Mouse (Mus musculus): Measurements from ENCODE around the gene Disp3.

The Disp3 gene

DNA sequence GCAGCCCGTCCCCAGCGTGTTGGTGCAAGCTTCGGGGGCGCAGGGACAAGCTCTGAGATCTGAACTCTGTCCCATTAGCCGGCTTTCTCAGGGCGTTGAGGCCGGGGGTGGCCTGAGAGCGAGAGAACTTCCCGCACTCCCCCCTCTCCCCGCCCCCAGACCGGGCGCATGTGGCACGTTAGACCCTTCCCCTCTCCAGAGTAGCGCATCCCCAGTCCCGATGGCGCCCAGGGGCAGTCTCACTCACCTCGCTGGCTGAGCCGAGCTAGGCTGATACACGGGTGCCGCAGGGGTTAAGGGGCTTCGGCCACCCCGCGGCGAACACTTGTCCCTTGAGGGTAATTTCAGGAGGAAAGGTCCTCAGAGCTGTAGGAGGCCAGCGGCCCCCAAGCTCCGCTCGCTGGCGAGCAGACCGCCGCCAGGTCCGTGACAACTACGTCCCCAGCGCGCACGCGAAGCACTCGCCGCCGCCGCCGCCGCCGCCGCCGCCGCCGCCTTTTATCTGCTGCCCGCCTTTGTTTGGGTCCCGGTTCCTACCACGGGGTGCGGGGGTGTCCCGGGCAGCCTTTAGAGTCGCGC, at the start of gene Disp3:
Disp3 (minus strand) TSS at position 490 of the 579 bp plus-strand sequence.
- DNase-seq (ENCODE audit: low spot score in 2 of 2), result peak; percentile 26 to 31

DNA sequence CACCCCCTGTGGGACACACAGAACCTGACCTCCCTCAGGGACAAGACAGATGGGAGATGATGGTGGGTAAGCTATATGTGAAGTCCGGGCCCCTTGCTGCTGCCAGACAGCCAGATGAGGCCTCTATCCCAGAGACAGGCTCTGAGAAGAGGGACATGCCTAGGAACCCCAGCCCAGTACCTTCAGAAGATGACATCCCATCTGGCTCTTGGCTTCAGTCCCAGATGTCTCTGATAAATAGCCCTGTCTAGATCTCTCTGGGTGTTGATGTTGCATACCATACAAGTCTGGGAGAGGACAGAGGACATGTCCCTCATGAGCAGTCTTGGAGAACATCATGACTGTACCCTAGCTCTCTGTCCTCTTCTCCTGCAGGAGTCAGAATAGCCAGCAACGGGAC, 42.5 kb upstream of the Disp3 start:
- DNase-seq (ENCODE audit: low spot score in 2 of 2), result no peak

DNA sequence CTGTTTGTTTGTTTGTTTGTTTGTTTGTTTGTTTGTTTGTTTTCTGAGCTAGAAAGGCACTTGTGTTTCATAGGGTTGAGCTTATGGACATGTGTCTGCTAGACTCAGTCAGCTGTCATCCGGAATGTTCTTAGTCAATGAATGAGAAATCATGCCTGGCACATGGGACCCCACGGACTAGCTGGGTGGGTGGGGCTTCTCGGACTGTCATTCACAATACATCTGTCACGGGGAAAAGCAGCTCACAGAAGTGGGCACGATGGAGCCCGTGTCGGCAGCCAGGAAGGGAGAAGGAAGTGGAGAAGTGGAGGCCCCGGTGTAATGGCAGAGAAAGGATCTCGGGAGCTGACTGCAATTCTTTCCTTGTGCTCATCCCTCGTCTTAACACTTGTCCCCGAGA, 41.7 kb upstream of the Disp3 start:
- DNase-seq (ENCODE audit: low spot score in 2 of 2), result no peak

- DNase-seq (ENCODE audit: low spot score in 2 of 2), result no peak
These were observed 40.5 kb upstream of the Disp3 start for GRCm38 (mm10) chr4:148328237-148328636.

DNA sequence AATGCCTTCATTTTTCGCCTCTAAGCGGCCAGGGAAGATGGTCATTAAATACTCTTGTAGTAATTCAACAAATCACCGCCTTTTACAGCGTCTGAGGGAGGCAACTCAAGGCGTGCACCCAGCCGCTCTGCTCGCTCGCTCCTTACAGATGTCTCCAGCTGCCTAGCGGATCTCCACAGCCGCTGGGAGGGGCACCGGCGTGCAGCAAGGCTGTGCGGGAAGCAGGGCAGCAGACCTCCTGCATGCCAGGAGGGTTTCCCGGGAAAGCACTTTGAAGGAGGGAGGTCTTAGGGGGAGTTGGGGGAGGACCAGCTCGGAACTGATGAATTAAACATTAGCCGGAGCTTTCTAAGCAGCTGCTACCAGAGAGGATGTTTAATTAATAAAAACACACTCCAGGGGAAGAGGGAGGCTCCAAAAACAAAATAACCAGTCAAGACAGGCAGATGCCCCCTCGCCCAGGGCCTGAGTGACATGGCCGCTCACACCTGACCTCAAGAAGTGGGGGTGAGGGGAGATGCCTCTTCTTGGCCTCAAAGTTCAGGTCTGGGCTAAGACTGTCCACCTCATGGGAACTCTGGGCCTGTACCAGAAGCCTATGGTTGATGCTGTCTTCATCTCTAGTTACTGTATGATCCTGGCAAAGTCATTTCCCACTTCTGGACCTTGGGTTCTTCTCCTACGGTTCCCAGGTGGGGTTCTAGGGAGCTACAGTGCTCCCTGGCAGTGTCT, 39.7 kb upstream of the Disp3 start:
- DNase-seq (ENCODE audit: low spot score in 2 of 2), result peak; percentile 22 to 36

GRCm38 (mm10) chr4:148326791-148327190, 39.0 kb upstream of the Disp3 start:
- no peak for DNase-seq (ENCODE audit: low spot score in 2 of 2)

DNA sequence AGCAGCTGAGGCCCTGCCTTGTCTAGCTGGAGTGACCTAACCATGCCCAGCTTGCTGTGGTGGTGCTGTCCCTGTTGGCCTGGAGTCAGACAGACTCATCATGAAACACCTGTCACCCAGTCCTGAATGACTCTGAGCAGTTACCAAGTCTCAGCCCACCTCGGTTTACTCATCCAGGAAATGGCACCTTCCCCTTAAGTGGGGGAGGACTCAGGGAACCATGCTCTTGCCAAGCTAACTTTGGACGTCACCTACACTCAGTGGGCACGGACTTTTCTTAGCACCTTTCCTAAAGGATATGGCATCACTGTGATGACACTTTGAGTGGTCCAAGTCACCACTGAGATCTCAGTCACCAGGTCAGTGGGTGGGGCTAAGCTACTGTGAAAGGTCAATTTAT, 38.2 kb upstream of the Disp3 start:
- peak; percentile 20 to 29 for DNase-seq (ENCODE audit: low spot score in 2 of 2)

DNA sequence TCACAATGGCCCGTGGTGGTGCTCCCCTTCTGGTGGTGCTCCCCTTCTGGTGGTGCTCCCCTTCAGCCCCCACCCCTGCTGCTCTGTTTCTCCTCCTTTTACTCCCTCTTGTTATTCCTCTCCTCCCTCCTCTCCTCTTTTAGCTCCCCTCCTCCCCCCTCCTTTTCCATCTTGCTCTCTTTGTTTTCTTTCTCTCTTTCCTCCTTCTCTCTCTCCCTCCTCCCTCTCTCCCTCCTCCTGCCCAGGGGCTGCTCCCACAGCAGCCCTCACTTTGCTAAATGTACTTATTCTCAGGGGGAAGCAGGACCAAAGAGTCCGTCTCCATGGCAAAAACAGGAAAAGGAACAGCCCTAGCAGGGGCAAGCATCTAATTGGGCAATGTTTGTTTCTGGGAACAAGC, 37.3 kb upstream of the Disp3 start:
- no peak for DNase-seq (ENCODE audit: low spot score in 2 of 2)

DNA sequence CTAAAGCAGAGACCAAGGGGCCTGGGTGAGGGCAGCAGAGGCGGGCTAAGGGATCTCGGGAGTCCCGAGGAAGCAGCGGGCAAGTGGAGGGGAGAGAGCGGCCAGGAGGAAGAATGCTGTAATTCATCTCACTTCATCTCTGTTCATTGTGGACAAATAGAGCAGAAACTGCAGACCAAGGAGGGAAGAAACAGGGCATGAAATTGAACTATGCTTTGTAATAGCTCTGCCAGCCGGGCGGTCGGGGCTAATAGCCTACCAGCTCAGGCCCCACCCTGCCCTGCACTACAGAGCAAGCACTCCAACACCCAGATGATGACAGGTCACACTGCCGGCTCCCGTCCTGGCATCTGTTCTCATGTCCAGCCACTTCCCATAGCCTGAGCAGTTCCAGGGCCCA, 34.4 kb upstream of the Disp3 start:
- DNase-seq (ENCODE audit: low spot score in 2 of 2), result peak in 1 of 2 experiments; percentile 42

GRCm38 (mm10) chr4:148319366-148319765, 31.6 kb upstream of the Disp3 start:
- DNase-seq (ENCODE audit: low spot score in 2 of 2), result no peak

DNA sequence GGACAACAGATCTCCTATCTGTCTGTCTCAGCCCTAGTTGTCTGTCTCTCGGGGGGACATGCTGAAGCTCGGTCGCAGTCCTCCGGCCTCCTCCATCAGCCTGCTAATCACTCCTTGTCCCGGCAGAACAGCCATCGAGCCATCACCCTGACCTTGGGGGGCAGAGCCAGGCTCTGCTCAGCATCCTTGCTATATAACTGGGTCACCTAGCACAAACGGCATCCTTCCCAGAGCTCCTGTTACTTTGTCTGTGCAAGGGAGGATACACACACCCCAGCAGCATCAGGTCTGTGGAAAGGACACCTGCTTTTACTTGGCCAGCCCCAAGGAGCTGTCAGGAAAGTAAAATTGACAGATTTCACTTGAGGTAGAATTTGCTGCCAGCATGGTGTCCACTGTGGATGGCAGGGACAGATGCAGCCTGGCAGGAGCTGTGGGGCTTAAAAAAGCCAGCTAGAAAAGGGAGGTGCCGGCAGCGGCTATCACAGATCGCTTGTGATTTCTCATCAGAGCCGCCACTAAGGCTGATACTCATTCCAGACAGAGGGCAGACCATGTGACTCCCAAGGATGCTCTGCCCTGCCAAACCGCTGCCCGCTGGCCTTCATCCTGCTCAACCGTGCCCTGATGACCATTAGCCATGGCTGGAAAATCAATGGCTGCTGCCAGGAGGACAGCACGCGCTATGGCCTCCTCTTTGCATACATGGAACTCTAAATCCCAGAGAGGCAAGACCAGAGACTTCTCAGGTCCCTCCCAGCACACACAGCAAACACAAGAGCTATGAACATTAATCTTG, 27.8 kb upstream of the Disp3 start:
- DNase-seq (ENCODE audit: low spot score in 2 of 2), result no peak

GRCm38 (mm10) chr4:148314396-148314795, 26.6 kb upstream of the Disp3 start:
- DNase-seq (ENCODE audit: low spot score in 2 of 2), result peak; percentile 49 to 50

DNA sequence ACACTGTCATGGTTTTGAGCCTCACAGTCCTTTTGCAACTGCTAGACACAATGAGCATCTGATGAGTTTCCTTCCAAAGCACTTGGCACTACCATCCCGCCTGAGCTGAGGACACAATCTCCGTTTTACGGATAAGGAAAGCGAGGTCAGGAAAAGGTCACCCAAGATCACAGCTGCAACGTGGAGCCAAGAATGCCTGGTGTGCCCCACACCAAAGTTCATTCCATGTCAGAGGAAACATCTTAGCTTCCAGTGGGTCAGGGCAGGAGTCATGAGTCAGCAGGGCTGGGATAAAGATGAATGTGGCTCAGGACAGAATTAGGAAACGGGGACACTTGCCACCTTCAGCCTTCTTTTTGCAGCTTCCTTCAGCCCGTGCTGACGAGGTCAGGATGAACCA, 25.8 kb upstream of the Disp3 start:
- no peak for DNase-seq (ENCODE audit: low spot score in 2 of 2)

- no peak for DNase-seq (ENCODE audit: low spot score in 2 of 2)
These were observed 24.7 kb upstream of the Disp3 start for GRCm38 (mm10) chr4:148312296-148313116.

- no peak for DNase-seq (ENCODE audit: low spot score in 2 of 2)
These were observed 23.1 kb upstream of the Disp3 start for GRCm38 (mm10) chr4:148310845-148311244.

- DNase-seq (ENCODE audit: low spot score in 2 of 2), result no peak
These were observed 22.4 kb upstream of the Disp3 start for GRCm38 (mm10) chr4:148310126-148310525.

DNA sequence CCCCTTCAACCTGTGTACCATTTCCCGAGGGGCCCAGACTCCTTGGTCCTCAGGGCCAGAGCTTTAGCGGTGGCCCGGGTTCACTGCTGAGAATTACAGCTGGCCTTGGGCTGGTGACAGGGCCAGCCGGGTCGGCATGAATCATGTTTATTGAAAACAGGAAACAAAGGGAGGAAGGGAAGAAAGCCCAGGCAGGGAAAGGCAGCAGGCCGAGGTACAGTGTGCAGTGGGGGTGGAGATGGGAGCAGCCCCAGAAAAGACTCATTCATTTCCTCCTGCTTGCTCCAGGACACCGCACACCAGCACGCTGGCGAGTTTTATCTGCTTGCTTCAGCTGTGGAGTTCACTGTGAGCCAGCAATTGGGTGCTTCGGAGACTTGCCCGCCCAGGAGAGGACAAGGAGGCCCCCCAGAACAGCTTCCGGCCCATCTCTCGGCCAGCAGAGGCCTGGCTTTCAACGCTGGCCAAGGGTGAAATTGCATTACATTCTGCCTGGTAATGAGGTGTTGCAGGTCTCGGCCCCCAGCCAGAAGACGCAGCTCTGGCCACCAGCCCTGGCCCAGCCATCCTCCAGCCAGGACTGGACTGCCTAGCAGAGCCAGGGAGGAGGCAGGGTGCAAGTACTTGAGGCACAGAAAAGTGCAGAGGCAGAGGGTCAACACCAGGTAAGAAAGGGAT, 18.8 kb upstream of the Disp3 start:
- peak in 1 of 2 experiments; percentile 43 for DNase-seq (ENCODE audit: low spot score in 2 of 2)

- peak in 1 of 2 experiments; percentile 45 for DNase-seq (ENCODE audit: low spot score in 2 of 2)
These were observed 11.0 kb upstream of the Disp3 start for GRCm38 (mm10) chr4:148298720-148299119.

GRCm38 (mm10) chr4:148297640-148298039, 9.9 kb upstream of the Disp3 start:
- DNase-seq (ENCODE audit: low spot score in 2 of 2), result peak; percentile 56 to 64

DNA sequence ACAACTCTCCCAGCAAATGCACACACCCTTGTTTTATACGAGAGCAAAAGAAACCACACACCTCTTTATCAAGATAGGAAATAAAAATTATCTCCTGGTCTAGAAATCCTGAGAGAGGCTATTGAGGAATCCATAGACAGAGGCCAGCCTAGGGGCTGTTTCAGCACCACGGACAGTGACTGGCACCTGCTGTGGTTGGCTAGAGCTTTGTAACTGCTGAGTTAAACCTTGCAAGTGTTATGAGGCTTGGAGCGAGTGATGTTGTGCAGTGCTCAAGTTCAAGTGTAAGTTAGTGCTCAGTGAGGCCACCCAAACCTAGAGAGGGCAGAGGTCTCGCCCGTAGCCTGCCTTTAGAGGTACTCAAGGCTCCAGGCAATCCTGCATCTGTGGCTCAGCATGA, 5.6 kb upstream of the Disp3 start:
- no peak for DNase-seq (ENCODE audit: low spot score in 2 of 2)

DNA sequence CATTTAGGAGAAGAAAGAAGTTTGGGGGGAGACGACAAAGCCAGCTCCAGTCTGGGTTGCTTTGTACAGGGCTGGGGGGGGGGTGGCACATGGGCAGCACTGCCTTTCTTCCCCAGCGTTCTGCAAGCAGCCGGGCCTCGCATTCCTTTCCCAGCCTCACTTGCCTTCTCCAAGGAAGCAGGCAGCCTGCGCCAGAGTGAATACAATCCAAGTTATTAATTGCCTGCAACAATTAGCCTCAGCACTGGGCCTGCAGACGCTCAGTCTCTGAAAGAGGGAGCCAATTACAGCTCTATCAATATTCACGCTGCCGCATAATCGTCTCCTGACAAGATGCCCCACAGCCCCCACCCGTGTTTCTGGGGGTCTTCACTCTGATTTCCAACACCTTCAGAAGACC, 4.1 kb upstream of the Disp3 start:
- peak in 1 of 2 experiments; percentile 35 for DNase-seq (ENCODE audit: low spot score in 2 of 2)
